Mouse (Mus musculus) stomach, postnatal 0 days (tissue): ENCODE results near the gene Vps37c.

Experiments used
- CTCF ChIP-seq: IDR thresholded peaks from 2 replicates; pipeline ENCODE4 v1.5.1; 2016; ENCODE audit warnings: antibody characterized with exemption, low read depth, mild to moderate bottlenecking, moderate library complexity
- EP300 ChIP-seq: optimal IDR thresholded peaks from 2 replicates; pipeline ENCODE3; 2016; ENCODE audit warnings: antibody characterized with exemption

DNA sequence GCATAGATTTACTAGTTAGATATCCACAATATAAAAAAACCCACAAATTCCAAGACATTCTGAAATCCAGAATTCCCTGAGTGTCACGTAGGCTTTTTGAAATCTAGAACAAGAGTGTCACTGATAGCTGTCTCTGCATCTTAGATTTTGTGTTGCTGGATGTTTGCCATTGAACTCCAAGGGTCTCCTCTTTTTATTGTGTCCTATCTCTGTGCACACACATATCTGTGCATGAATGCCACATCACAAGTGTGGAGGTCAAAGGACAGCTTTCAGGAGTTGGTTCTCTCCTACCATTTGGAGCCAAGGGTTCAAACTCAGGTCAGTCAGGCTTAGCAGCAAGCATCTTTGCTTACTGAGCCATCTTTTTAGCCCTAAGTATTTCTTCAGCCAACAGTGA is 19.3 kb downstream of the Vps37c start:
- TF ChIP-seq CTCF (no peak), EP300 (no peak)
